Mouse (Mus musculus): ENCODE data around the gene Gm19684. TPM values are rescaled to one million over a fixed set of nuclear protein-coding genes. Genes with fewer than 3 reads are reported as not detected.
A peak's percentile ranks its signal among the peaks of the same experiment; 100 is the strongest.
"Not testable (repeated sequence)": the region's sequence is repeated elsewhere in the genome, so short reads cannot be mapped to it uniquely, and the experiment has no call there.

The Gm19684 gene
- polyA plus RNA-seq, 2 experiments: not detected

GRCm38 (mm10) chr17:36167306-36168038 is 46.0 kb downstream of the Gm19684 start:
- H3K27ac ChIP-seq: no peak overlapping the region
- no peaks in the 10 kb centered on the region for H3K36me3 ChIP-seq (replicated peaks; ENCODE audit: control insufficient read depth, insufficient read depth, low read depth)
- peaks cover 47% of the 10 kb centered on the region for H3K27me3 ChIP-seq (ENCODE audit: control insufficient read depth, insufficient read depth, low read length)
- no peaks in the 10 kb centered on the region for H3K9me3 ChIP-seq (ENCODE audit: control insufficient read depth, low read length)
- no peak for ATAC-seq (ENCODE audit: insufficient read depth)
- TF ChIP-seq EP300 (IDR thresholded peaks at IDR 0.05; ENCODE audit: low read depth) (no peak), CTCF (IDR thresholded peaks at IDR 0.05; ENCODE audit: low read depth) (no peak)
- no peak overlapping the region for H3K9ac ChIP-seq (replicated peaks)
- peak overlapping the region; percentile 58 for H3K4me2 ChIP-seq (ENCODE audit: low read depth)
- 2% methylated on average over 51 of the region's 51 CpGs for WGBS (ENCODE audit: insufficient replicate concordance)
- no peak for DNase-seq (ENCODE audit: low read depth in 3 of 3, low spot score in 3 of 3)
- H3K4me3 ChIP-seq (ENCODE audit: insufficient read depth in 1 of 2, low read depth in 2 of 2, low read length in 2 of 2): peak overlapping the region; percentile 36 to 48
- H3K4me1 ChIP-seq (replicated peaks; ENCODE audit: control insufficient read depth in 2 of 2, insufficient read depth in 2 of 2, low read length in 1 of 2): no peaks in the 10 kb centered on the region

GRCm38 (mm10) chr17:36168039-36168652 is 46.7 kb downstream of the Gm19684 start, which contains the start of gene Gm8909:
Gene Gm8909, minus strand, starts transcription at chr17:36168537.
- H3K4me3 ChIP-seq (ENCODE audit: insufficient read depth in 1 of 2, low read depth in 2 of 2, low read length in 2 of 2): peak within 1 kb of the TSS; percentile 36 to 48
- no peak for DNase-seq (ENCODE audit: low read depth in 3 of 3, low spot score in 3 of 3)
- peak within 1 kb of the TSS; percentile 58 for H3K4me2 ChIP-seq (ENCODE audit: low read depth)
- H3K27ac ChIP-seq: no peak within 1 kb of the TSS
- H3K36me3 ChIP-seq (replicated peaks; ENCODE audit: control insufficient read depth, insufficient read depth, low read depth): no peaks in the 10 kb centered on the region
- no peaks in the 10 kb centered on the region for H3K9me3 ChIP-seq (ENCODE audit: control insufficient read depth, low read length)
- TF ChIP-seq CTCF (IDR thresholded peaks at IDR 0.05; ENCODE audit: low read depth): no peak
- no peak for TF ChIP-seq EP300 (IDR thresholded peaks at IDR 0.05; ENCODE audit: low read depth)
- peaks cover 46% of the 10 kb centered on the region for H3K27me3 ChIP-seq (ENCODE audit: control insufficient read depth, insufficient read depth, low read length)
- H3K9ac ChIP-seq (replicated peaks): no peak within 1 kb of the TSS
- no peak for ATAC-seq (ENCODE audit: insufficient read depth)
- 2% methylated on average over 62 of the region's 63 CpGs for WGBS (ENCODE audit: insufficient replicate concordance)
- no peaks in the 10 kb centered on the region for H3K4me1 ChIP-seq (replicated peaks; ENCODE audit: control insufficient read depth in 2 of 2, insufficient read depth in 2 of 2, low read length in 1 of 2)

- H3K36me3 ChIP-seq (replicated peaks; ENCODE audit: control insufficient read depth, insufficient read depth, low read depth); H3K4me1 ChIP-seq (replicated peaks; ENCODE audit: control insufficient read depth in 2 of 2, insufficient read depth in 2 of 2, low read length in 1 of 2); H3K27ac ChIP-seq; H3K9me3 ChIP-seq (ENCODE audit: control insufficient read depth, low read length); H3K4me3 ChIP-seq (ENCODE audit: insufficient read depth in 1 of 2, low read depth in 2 of 2, low read length in 2 of 2); DNase-seq (ENCODE audit: low read depth in 3 of 3, low spot score in 3 of 3); H3K4me2 ChIP-seq (ENCODE audit: low read depth); H3K9ac ChIP-seq (replicated peaks); ATAC-seq (ENCODE audit: insufficient read depth): not testable (repeated sequence)
- peaks cover 44% of the 10 kb centered on the region for H3K27me3 ChIP-seq (ENCODE audit: control insufficient read depth, insufficient read depth, low read length)
- WGBS (ENCODE audit: insufficient replicate concordance): no CpG with 5 or more reads among the region's 1 CpGs
These were observed 47.6 kb downstream of the Gm19684 start for GRCm38 (mm10) chr17:36169094-36169493.

- ATAC-seq (ENCODE audit: insufficient read depth) (no peak), DNase-seq (ENCODE audit: low read depth in 3 of 3, low spot score in 3 of 3) (no peak)
- Histone ChIP-seq H3K9ac (replicated peaks) (no peak overlapping the region), H3K4me1 (replicated peaks; ENCODE audit: control insufficient read depth in 2 of 2, insufficient read depth in 2 of 2, low read length in 1 of 2) (no peaks in the 10 kb centered on the region), H3K36me3 (replicated peaks; ENCODE audit: control insufficient read depth, insufficient read depth, low read depth) (no peaks in the 10 kb centered on the region), H3K4me2 (ENCODE audit: low read depth) (no peak overlapping the region), H3K27ac (no peak overlapping the region), H3K9me3 (ENCODE audit: control insufficient read depth, low read length) (no peaks in the 10 kb centered on the region), H3K27me3 (ENCODE audit: control insufficient read depth, insufficient read depth, low read length) (peaks cover 38% of the 10 kb centered on the region), H3K4me3 (ENCODE audit: insufficient read depth in 1 of 2, low read depth in 2 of 2, low read length in 2 of 2) (no peak overlapping the region)
- TF ChIP-seq CTCF (IDR thresholded peaks at IDR 0.05; ENCODE audit: low read depth) (no peak), EP300 (IDR thresholded peaks at IDR 0.05; ENCODE audit: low read depth) (no peak)
These were observed 48.3 kb downstream of the Gm19684 start for GRCm38 (mm10) chr17:36169753-36170152.

GRCm38 (mm10) chr17:36170287-36170814 is 48.9 kb downstream of the Gm19684 start:
- Histone ChIP-seq H3K9me3 (ENCODE audit: control insufficient read depth, low read length) (no peaks in the 10 kb centered on the region), H3K4me3 (ENCODE audit: insufficient read depth in 1 of 2, low read depth in 2 of 2, low read length in 2 of 2) (no peak overlapping the region), H3K36me3 (replicated peaks; ENCODE audit: control insufficient read depth, insufficient read depth, low read depth) (no peaks in the 10 kb centered on the region), H3K27ac (no peak overlapping the region), H3K4me1 (replicated peaks; ENCODE audit: control insufficient read depth in 2 of 2, insufficient read depth in 2 of 2, low read length in 1 of 2) (no peaks in the 10 kb centered on the region), H3K27me3 (ENCODE audit: control insufficient read depth, insufficient read depth, low read length) (peaks cover 37% of the 10 kb centered on the region), H3K9ac (replicated peaks) (no peak overlapping the region), H3K4me2 (ENCODE audit: low read depth) (no peak overlapping the region)
- no peak for TF ChIP-seq EP300 (IDR thresholded peaks at IDR 0.05; ENCODE audit: low read depth)
- no peak for TF ChIP-seq CTCF (IDR thresholded peaks at IDR 0.05; ENCODE audit: low read depth)
- 19% methylated on average over 1 of the region's 1 CpGs for WGBS (ENCODE audit: insufficient replicate concordance)
- no peak for ATAC-seq (ENCODE audit: insufficient read depth)
- DNase-seq (ENCODE audit: low read depth in 3 of 3, low spot score in 3 of 3): no peak

GRCm38 (mm10) chr17:36176132-36176531 is 54.7 kb downstream of the Gm19684 start:
- H3K27me3 ChIP-seq (ENCODE audit: control insufficient read depth, insufficient read depth, low read length); H3K4me3 ChIP-seq (ENCODE audit: insufficient read depth in 1 of 2, low read depth in 2 of 2, low read length in 2 of 2); ATAC-seq (ENCODE audit: insufficient read depth); DNase-seq (ENCODE audit: low read depth in 3 of 3, low spot score in 3 of 3); H3K9me3 ChIP-seq (ENCODE audit: control insufficient read depth, low read length); H3K36me3 ChIP-seq (replicated peaks; ENCODE audit: control insufficient read depth, insufficient read depth, low read depth); H3K4me2 ChIP-seq (ENCODE audit: low read depth); H3K4me1 ChIP-seq (replicated peaks; ENCODE audit: control insufficient read depth in 2 of 2, insufficient read depth in 2 of 2, low read length in 1 of 2); H3K27ac ChIP-seq; H3K9ac ChIP-seq (replicated peaks): not testable (repeated sequence)
- no CpG with 5 or more reads among the region's 2 CpGs for WGBS (ENCODE audit: insufficient replicate concordance)

GRCm38 (mm10) chr17:36178938-36179337 is 57.5 kb downstream of the Gm19684 start:
- WGBS (ENCODE audit: insufficient replicate concordance): under 1% methylated on average over 40 of the region's 40 CpGs
- H3K9me3 ChIP-seq (ENCODE audit: control insufficient read depth, low read length); DNase-seq (ENCODE audit: low read depth in 3 of 3, low spot score in 3 of 3); H3K27ac ChIP-seq; ATAC-seq (ENCODE audit: insufficient read depth); H3K9ac ChIP-seq (replicated peaks); H3K36me3 ChIP-seq (replicated peaks; ENCODE audit: control insufficient read depth, insufficient read depth, low read depth); H3K4me3 ChIP-seq (ENCODE audit: insufficient read depth in 1 of 2, low read depth in 2 of 2, low read length in 2 of 2); H3K4me1 ChIP-seq (replicated peaks; ENCODE audit: control insufficient read depth in 2 of 2, insufficient read depth in 2 of 2, low read length in 1 of 2): not testable (repeated sequence)
- Histone ChIP-seq H3K4me2 (ENCODE audit: low read depth) (peak overlapping the region; percentile 33), H3K27me3 (ENCODE audit: control insufficient read depth, insufficient read depth, low read length) (peaks cover 11% of the 10 kb centered on the region)
